Mouse (Mus musculus): ENCODE measurements around the gene Gm4724.
"Not testable (repeated sequence)": the region's sequence is repeated elsewhere in the genome, so short reads cannot be mapped to it uniquely, and the experiment has no call there.

Gm4724 gene

DNA sequence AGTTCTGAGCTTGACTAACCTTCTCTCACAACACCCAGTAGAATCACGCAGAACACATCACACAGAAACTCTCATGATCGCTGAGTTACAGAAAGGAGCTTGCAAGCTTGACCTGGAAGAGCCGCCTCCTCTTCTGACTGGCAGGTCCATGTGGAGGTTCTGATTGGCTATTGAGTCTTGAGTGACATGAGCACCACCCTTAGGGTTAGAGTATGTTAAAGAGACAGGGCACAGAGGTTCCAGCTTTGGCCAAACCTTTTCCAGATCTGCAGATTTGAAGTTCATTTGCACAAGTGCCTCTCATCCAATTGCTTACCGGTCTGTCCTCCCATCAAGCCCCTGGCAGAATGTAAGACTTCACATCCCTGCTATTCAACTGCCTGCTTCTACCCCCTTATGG, at the start of gene Gm4724:
Gene Gm4724 (minus strand): TSS at position 101 of the 400 bp plus-strand sequence.
- DNase-seq, result not testable (repeated sequence)

DNA sequence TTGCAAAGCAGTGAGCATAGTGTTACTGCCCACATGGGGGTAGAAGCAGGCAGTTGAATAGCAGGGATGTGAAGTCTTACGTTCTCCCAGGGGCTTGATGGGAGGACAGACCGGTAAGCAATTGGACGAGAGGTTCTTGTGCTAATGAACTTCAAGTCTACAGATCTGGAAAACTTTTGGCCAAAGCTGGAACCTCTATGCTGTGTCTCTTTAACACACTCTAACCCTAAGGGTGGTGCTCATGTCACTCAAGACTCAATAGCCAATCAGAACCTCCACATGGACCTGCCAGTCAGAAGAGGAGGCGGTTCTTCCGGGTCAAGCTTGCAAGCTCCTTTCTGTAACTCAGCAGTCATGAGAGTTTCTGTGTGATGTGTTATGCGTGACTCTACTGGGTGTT, 34.1 kb upstream of the Gm4724 start, which contains the start of gene Zfp965:
Gene Zfp965 (plus strand): TSS at position 301 of the 400 bp plus-strand sequence.
- not testable (repeated sequence) for DNase-seq
